Mouse (Mus musculus) left cerebral cortex, adult 11 months (tissue): ENCODE measurements around the gene Wipf2.

Source experiments
- DNase-seq: peaks from one replicate; pipeline ENCODE4 v3.0.0; 2022; ENCODE audit warnings: low spot score

Wipf2 gene

DNA sequence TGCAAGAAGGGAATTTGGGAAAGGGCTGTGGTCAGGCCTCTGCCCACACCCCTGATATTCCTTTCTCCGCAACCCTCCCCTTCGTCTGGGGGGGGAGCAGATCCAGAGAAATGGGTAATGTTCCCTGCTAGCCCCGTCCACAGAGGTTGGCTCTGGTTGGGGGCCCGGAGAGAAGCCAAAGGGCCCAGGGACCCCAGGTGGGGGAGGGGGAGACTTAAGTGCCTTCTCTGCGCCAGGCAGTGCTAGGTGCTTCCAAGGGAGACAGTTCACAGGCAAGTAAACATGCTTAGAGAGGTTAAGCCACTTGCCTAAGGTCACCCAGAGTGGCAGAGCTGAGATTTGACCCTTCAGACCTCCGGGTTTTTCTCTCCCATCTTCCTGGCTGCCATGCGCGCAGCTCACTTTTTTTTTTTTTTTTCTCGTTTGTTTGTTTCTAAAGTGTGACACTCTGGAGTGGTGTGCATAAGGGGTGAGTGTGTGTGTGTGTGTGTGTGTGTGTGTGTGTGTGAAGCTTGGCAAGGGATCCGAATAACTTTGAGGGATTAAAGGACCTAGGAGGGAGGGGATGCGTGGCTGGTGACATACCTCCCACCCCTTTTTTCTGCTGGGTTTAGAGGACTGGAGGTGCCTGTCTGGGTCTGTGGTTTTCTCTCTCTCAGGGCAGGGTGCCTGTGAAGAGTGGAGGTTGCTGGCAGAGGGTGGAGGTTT lies 81.6 kb downstream of the Wipf2 start:
- no peak for DNase-seq

GRCm38 (mm10) chr11:98945605-98945977 lies 82.2 kb downstream of the Wipf2 start:
- DNase-seq = no peak

DNA sequence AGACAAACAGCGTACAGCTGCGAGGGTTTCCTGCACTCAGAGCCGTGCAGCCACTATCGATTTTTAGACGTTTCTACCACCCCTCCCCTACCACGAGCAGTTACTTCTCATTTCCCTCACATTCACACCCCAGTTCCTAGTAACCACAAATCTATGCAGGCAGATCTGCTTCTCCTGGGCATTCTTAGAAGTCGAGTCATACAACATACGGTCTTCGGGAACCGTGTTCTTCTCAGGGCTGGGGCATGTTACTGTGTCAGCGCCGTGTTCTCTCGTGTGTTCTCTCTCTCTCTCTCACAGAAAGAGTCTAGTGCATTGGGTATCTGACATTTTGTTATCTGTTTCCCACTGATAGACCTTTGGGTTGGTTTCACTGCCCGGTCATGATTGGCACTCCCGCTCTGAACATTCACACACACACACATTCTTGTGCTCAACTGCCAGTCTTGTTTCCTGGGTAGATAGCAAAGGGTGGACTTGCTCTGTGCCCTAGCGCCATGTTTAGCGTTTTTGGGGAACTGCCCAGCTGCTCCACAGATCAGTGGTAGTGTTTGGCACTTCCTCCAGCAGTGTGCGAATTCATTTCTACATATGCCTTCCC lies 84.6 kb downstream of the Wipf2 start:
- no peak for DNase-seq

- DNase-seq = no peak
Measured at GRCm38 (mm10) chr11:98949242-98949957, 86.0 kb downstream of the Wipf2 start.

DNA sequence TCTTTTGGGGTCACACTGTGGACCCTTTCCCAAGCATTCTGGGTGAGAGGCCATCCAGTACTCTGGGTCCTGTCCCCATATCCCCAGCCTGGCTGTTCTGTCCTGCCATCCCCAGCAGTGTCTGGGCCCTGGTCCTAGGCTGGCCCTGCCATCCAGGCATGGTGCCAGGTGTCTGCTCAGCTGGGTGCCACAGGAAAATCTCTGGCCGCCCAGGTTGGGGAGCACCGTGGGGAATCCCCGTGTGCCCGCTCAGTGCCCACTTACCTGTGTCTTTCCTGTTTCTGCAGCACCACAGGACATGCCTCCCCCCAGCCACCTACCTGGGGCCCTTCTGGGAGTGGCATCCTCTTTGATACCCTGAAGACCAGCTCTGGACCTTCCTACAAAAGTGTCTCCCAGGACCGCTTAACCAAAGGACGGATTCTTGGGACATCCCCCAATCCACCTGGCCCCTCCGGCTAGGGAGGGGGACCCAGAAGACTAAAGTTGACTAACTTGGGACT lies 86.6 kb downstream of the Wipf2 start:
- no peak for DNase-seq

DNA sequence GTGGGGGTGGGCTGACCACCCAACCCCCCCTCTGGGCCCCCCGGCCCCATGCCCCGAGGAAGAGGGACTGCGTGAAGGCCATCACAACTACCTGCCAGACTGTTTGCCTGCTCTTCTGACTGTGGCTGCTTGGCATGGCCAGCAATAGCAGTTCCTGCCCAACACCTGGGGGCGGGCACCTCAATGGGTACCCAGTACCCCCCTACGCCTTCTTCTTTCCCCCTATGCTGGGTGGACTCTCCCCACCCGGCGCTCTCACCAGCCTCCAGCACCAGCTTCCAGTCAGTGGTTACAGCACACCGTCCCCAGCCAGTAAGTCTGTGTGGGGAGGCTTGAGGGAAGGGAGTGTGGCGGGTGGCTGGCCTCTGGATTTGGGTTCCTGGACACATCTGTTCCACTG lies 87.0 kb downstream of the Wipf2 start:
- no peak for DNase-seq

DNA sequence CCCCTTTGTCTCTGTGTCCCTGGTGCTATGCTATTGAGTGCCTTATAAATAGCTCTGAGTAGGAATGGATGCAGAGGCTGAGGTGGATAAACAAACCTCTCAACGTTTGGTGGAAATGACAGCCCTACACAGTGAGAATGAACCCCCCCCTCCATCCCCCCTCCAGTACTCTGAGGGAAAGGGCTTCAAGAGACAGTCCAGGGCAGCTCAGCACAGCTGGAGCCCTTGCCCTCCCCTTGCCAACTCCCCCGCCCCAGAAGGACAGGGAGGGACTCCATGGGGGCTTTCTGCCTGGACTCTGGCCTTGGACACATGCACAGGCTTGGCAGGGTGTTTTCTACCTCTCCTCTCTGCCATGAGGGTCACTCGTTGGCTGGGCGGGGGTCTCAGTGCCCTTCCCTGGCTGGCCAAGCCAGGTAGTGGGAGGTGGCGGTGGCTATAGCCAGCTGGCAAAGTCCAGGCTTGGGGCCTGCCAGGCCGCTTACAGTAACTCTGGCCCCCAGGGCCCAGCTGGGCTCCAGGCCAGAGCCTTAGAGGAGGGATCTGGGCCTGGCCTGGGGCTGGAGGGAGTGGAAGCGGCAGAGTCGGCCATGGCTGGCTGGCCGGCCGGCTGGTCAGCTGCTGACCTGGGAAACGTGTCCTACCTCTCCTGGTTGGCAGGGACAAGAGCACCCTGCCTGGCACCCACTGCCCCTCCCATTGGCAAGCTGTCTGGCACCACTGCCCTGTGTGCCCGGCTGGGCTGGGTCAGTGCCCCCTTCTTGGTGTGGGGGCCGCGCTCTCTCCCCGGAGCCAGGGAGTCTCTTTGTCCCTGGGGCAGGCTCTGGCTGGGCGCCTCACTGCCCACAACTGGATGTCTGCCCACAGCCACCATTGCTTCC lies 87.8 kb downstream of the Wipf2 start:
- DNase-seq = no peak

DNA sequence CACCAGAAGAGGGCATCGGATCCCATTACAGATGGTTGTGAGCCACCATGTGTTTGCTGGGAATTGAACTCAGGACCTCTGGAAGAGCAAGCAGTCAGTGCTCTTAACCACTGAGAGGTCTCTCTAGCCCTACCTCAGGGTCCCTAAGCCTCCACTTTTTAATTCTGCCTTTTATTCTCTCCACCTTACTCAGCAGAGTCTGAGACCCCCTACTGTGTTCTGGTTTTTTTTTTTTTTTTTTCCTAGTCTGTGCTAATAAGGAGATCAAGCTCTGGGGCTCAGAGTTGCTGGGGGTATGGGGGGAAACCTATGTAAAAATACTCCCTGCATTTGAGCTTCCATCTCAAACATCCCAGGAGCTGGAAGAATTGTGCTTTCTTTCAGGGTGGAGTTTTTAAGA lies 88.7 kb downstream of the Wipf2 start:
- no peak for DNase-seq

GRCm38 (mm10) chr11:98952736-98953135 lies 89.3 kb downstream of the Wipf2 start:
- no peak for DNase-seq

DNA sequence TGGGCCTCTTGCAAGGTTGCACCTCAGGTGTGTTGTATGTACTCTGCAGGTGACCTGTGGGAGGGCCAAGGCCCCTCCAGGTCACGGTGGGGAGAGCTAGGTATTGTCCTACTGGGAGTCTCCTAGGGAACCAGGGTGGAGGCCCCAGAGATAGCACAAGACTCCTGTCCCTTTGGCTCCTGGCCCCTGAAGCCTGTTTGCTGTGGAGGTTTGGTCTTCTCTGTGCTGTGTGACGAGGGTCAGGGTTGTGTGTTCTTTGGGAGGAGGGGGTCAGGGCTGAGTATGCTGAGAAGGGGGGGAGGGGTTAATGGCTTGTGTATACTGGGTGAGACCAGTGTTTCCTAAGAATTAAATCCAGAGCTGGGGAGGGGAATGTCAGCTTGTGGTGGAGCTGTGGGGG lies 89.9 kb downstream of the Wipf2 start:
- no peak for DNase-seq

DNA sequence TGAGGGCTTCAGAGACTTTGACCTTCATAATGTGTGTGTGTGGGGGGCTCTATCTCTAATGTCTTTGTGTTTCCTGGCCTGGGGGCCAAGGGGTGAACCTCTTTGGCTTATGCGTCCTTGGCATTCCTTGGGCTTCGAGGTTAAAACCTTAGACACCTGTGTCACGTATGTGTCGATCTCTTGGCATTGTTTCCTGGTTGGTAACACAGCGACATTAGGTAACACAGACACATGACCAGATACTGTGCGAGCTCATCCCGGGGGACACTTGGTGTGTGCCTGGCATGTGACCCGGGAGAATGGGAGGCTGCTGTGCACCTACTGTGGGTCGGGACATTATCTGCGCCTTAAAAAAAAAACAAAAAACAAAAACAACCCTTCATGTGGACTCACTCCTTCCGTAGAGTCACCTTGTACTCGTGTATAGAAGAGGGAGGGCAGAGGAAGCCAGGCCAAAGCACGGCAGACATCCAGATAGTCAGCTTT lies 90.4 kb downstream of the Wipf2 start:
- no peak for DNase-seq

- DNase-seq = no peak
Measured at GRCm38 (mm10) chr11:98954373-98954772, 90.9 kb downstream of the Wipf2 start.
